Mouse (Mus musculus): ENCODE results near the gene Actb.

GRCm38 (mm10) chr5:142921074-142921459 is 14.5 kb upstream of the Actb start:
- TF ChIP-seq CTCF (IDR thresholded peaks at IDR 0.05; ENCODE audit: low read depth, low read length) (no peak), POLR2A (IDR thresholded peaks at IDR 0.05; ENCODE audit: extremely low read depth, insufficient read depth, low read length) (no peak)

All from liver, adult 2 months (tissue).